Mouse (Mus musculus) cortical plate, adult 2 months (tissue): ENCODE data around the gene Slc16a9.

ENCODE experiments used
- CTCF ChIP-seq: fragments of 200-500 bp; IDR thresholded peaks from 2 replicates; pipeline ENCODE4 v1.5.1; 2011; ENCODE audit warnings: mild to moderate bottlenecking, control low read depth, low read length; ENCODE audit not compliant: insufficient read depth; ENCODE audit errors: extremely low read depth
- POLR2A ChIP-seq: fragments of 200-500 bp; IDR thresholded peaks from 2 replicates; pipeline ENCODE4 v1.6.1; 2011; ENCODE audit warnings: mild to moderate bottlenecking, low read length, control low read depth; ENCODE audit not compliant: insufficient read depth; ENCODE audit errors: extremely low read depth

- TF ChIP-seq POLR2A, result no peak
- no peak for TF ChIP-seq CTCF
Measured at GRCm38 (mm10) chr10:70254666-70255065, 9.8 kb downstream of the Slc16a9 start.
